Mouse (Mus musculus) heart, postnatal 0 days (tissue): ENCODE results near the gene Git1. TPM values are rescaled to one million over a fixed set of nuclear protein-coding genes. Genes with fewer than 3 reads are reported as not detected.

Experiments used
- ATAC-seq: fragments of 200-750 bp; cut with Nextera tagmentation; 2 replicates; pipeline ENCODE4 v1.8.0; 2017; ENCODE audit warnings: low read depth, moderate number of reproducible peaks, moderate library complexity; ENCODE audit not compliant: insufficient read depth
- DNase-seq: peaks from one replicate; pipeline ENCODE4 v3.0.0-alpha.2; 2016; ENCODE audit warnings: low spot score
- H3K27ac ChIP-seq: fragments of 300-500 bp; sonication (generic); 2 replicates; pipeline ENCODE4 v1.5.1; 2014; ENCODE audit warnings: low read depth, mild to moderate bottlenecking
- H3K27me3 ChIP-seq: fragments of 300-500 bp; sonication (generic); 2 replicates; pipeline ENCODE4 v1.6.1; 2014; ENCODE audit warnings: low read length, mixed read lengths; ENCODE audit not compliant: control insufficient read depth, insufficient read depth
- H3K36me3 ChIP-seq: fragments of 300-500 bp; sonication (generic); replicated peaks from 2 replicates; pipeline ENCODE4 v1.6.1; 2014; ENCODE audit warnings: low read length, mixed read lengths; ENCODE audit not compliant: control insufficient read depth, insufficient read depth
- H3K4me1 ChIP-seq: fragments of 300-500 bp; sonication (generic); 2 replicates; pipeline ENCODE4 v1.6.1; 2014; ENCODE audit warnings: antibody characterized with exemption; ENCODE audit not compliant: control insufficient read depth, insufficient read depth
- H3K4me2 ChIP-seq: fragments of 300-500 bp; sonication (generic); 2 replicates; pipeline ENCODE4 v1.6.1; 2014; ENCODE audit warnings: low read depth, mild to moderate bottlenecking, low read length, moderate library complexity
- H3K4me3 ChIP-seq: fragments of 300-500 bp; sonication (generic); 2 replicates; pipeline ENCODE4 v1.5.1; 2014; ENCODE audit warnings: low read depth, low read length
- H3K9ac ChIP-seq: fragments of 300-500 bp; sonication (generic); replicated peaks from 2 replicates; pipeline ENCODE4 v1.6.1; 2014; ENCODE audit warnings: low read depth, low read length, mixed read lengths
- H3K9me3 ChIP-seq: fragments of 300-500 bp; sonication (generic); replicated peaks from 2 replicates; pipeline ENCODE4 v1.6.1; 2016; ENCODE audit warnings: low read length; ENCODE audit not compliant: control insufficient read depth
- CTCF ChIP-seq: IDR thresholded peaks from 2 replicates; pipeline ENCODE4 v1.5.1; 2016; ENCODE audit warnings: antibody characterized with exemption, control low read depth, low read depth
- EP300 ChIP-seq: IDR thresholded peaks from 2 replicates; pipeline ENCODE4 v1.6.1; 2016; ENCODE audit warnings: antibody characterized with exemption, low read depth
- WGBS: fragments of 180-500 bp; shearing (Covaris S2); extraction: QIAGEN DNeasy Blood & Tissue Kit; methylation state at CpG from one replicate; pipeline ENCODE4 v1.1.7; 2014; 5-methylcytosine and 5-hydroxymethylcytosine counted together
- polyA plus RNA-seq: library from polyadenylated mRNA; unstranded; fragments of >200 nt; fragmentation: Nextera tagmentation; extraction: Ambion mirVana; gene quantifications from 2 replicates; pipeline ENCODE4 v1.2.1, GENCODE M21; 2015
- total RNA-seq: library from RNA; depleted of rRNA; stranded (reverse); fragments of >200 nt; gene quantifications from 2 replicates; pipeline ENCODE4 v1.2.3, GENCODE M21; 2014; ENCODE audit warnings: low replicate concordance

Gene Git1
- total and polyA plus RNA-seq, 2 experiments from 2014 or later = 6.2 to 57.7 TPM

DNA sequence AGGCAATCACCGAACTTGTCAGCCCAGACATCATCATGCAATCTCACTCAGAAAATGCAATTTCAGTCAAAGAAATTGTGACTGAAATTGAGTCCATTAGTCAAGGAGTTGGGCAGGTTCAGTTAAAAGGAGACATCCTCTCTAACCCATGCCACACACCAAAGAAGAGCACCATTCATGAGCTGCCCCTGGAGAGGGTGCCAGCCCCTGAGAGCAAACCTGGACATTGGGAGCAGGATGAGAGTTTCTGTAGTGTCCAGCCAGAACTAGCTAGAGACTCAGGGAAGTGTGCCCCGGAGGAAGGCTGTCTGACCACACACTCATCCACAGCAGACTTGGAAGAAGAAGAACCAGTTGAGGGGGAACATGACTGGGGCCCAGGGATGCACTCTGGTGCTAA is 40.0 kb upstream of the Git1 start:
- Histone ChIP-seq H3K4me3 (no peak overlapping the region), H3K4me2 (no peak overlapping the region), H3K4me1 (peaks cover 4% of the 10 kb centered on the region; the same call in 1 of the 2 replicates), H3K36me3 (peaks cover 62% of the 10 kb centered on the region), H3K9me3 (no peaks in the 10 kb centered on the region), H3K9ac (no peak overlapping the region), H3K27ac (no peak overlapping the region), H3K27me3 (no peaks in the 10 kb centered on the region)
- DNase-seq (no peak), ATAC-seq (no peak)
- 93% methylated on average over 2 of the region's 2 CpGs for WGBS
- TF ChIP-seq EP300 = no peak
- TF ChIP-seq CTCF = no peak

DNA sequence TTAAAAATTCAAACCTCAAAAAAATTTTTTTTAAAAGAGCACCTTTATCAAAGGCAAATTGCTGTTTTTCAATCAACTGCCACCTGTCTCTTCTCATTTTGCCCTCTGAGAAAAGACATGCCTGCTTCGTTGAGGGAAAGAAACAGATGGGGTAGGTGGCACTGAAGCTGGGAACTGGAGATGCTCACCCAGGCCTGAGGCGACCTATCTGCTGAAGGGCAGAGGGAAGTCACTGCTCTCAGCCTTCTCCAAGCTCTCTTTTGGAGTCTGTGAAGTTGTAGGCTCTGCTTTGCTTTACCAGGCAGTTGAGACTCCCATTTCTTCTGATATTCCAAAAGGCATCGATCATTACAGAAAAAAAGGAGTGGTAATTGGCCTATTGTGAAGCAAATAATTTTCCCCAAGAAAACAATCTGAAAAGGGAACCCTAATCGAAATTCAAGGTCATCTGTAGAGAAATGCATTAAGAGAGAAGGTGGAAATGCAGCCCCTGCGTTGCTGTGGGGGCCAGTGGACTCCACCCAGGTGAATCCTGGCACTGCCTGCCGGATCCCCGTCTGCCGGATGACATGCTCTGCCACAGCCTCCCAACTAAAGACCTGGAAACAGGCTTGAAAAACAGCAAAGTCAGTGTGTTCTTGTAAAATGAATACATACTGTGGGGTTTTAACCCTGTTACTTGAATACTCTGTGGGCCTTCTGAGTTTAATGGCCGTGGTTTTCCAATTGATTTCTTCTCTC is 37.4 kb upstream of the Git1 start:
- no peak for DNase-seq
- Histone ChIP-seq H3K4me3 (no peak overlapping the region), H3K27me3 (no peaks in the 10 kb centered on the region), H3K27ac (peak overlapping the region; percentile 49), H3K4me1 (peaks cover 4% of the 10 kb centered on the region; the same call in 1 of the 2 replicates), H3K4me2 (no peak overlapping the region), H3K9me3 (no peaks in the 10 kb centered on the region), H3K9ac (no peak overlapping the region), H3K36me3 (peaks cover 39% of the 10 kb centered on the region)
- 69% methylated on average over 9 of the region's 9 CpGs for WGBS
- no peak for TF ChIP-seq CTCF
- TF ChIP-seq EP300 = no peak
- ATAC-seq = no peak

DNA sequence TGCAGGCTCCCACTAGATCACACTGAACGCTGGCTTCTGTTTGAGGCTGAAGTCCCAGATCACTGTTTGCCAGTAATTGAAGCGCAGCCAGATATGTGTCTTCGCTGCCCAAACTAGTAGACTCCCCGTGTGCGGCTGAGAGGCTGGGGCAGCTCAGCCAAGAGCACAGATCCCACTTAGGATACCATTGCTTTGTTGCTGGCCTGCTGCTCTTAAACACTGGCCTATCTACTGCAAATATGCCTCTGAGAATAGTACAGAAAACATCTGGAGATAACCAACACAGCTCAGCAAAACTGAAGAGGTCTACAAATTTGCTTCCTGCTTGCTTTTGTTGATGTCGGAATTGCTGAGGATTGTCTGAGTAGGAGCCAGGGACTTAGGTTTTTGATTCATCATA is 36.5 kb upstream of the Git1 start:
- TF ChIP-seq EP300 (no peak), CTCF (no peak)
- Histone ChIP-seq H3K9me3 (no peaks in the 10 kb centered on the region), H3K4me3 (no peak overlapping the region), H3K27me3 (no peaks in the 10 kb centered on the region), H3K36me3 (peaks cover 39% of the 10 kb centered on the region), H3K9ac (no peak overlapping the region), H3K4me2 (no peak overlapping the region), H3K4me1 (peaks cover 4% of the 10 kb centered on the region; the same call in 1 of the 2 replicates), H3K27ac (peak overlapping the region; percentile 58)
- ATAC-seq = peak; percentile 59
- no peak for DNase-seq
- WGBS = 24% methylated on average over 6 of the region's 6 CpGs

DNA sequence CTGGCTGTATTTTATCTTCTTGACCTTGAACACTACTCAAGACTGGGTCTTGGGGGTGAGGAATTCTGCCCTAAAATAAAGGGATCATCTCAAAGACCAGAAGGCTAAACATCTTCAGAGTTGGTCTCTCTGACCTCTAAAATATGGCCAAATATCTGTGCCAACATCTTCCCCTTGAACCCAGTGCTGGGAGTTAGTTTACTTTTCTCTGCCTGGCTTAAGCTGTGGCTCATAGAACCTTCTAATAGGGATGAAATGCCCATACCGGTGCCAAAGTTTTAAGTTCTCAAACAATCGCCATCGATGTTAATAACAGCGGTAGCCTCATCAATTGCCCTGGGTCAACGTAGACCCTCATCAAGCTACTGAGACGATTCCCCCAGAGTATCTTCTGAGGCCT is 31.5 kb upstream of the Git1 start:
- DNase-seq (no peak), ATAC-seq (no peak)
- Histone ChIP-seq H3K4me2 (peak overlapping the region; percentile 82), H3K4me3 (peak overlapping the region; percentile 61), H3K4me1 (peaks cover 22% of the 10 kb centered on the region), H3K9ac (peak overlapping the region; percentile 61), H3K27ac (peak overlapping the region; percentile 98), H3K36me3 (peaks cover 10% of the 10 kb centered on the region), H3K9me3 (no peaks in the 10 kb centered on the region), H3K27me3 (no peaks in the 10 kb centered on the region)
- TF ChIP-seq EP300 = 0 out of 2 replicates have a peak, but pooled peaks have one; percentile 5
- no peak for TF ChIP-seq CTCF
- WGBS = 4% methylated on average over 6 of the region's 6 CpGs

DNA sequence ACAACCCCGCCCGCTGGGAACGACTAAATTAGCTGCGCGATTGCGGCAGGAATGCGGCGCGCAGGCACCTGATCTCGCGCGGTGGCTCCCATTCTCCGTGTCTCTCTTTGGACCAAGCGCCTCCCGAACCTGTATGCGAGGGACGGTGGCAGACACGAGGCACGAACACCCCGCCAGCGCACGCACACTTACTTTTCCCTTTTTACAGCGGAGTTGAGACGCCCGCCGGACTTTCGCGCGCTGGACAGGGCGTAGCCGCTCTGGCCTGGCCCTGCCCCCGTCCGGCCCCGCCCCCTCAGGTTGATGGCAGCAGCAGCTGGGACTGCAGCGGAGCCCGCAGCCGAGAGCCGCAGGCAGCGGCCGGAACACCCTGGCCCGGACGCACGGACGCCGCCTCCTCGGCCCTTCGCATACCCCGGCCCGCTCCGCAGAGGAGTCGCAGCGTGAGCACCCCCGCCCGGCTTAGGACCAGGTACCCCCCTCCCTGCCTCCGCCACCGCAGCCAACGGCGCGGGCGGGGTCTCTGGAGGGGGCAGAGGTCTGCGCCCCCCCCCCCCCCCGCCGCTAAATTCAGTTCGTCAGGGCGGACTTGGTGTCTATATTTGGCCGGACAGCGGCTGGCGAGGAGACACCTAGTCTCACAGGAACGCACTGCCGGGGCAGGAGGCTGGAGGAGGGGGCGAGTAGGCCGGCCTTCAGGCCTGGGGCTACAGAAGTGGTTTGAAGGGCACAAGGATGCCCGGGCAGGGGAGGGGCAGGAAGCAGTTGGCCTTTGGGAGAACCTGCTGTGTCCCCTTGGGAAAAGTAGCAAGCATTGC is 30.9 kb upstream of the Git1 start, which contains the start of gene Coro6:
Gene Coro6 (plus strand): TSS at position 129 of the 818 bp plus-strand sequence.
- no peaks in the 10 kb centered on the region for H3K9me3 ChIP-seq
- H3K27me3 ChIP-seq = no peaks in the 10 kb centered on the region
- TF ChIP-seq CTCF (no peak), EP300 (peak; percentile 68; the same call in 1 of the 2 replicates)
- peak; percentile 80 for ATAC-seq
- peak within 1 kb of the TSS; percentile 61 for H3K9ac ChIP-seq
- H3K4me1 ChIP-seq = peaks cover 22% of the 10 kb centered on the region
- H3K27ac ChIP-seq = peak within 1 kb of the TSS; percentile 98
- peak; percentile 65 for DNase-seq
- WGBS = under 1% methylated on average over 73 of the region's 73 CpGs
- H3K36me3 ChIP-seq = peaks cover 9% of the 10 kb centered on the region
- peak within 1 kb of the TSS; percentile 82 for H3K4me2 ChIP-seq
- peak within 1 kb of the TSS; percentile 61 for H3K4me3 ChIP-seq
